Mouse (Mus musculus) myocyte (in vitro differentiated cells): Measurements from ENCODE around the gene Asns. TPM values are rescaled to one million over a fixed set of nuclear protein-coding genes. Genes with fewer than 3 reads are reported as not detected.

Experiments used
- H3K27me3 ChIP-seq: one replicate; pipeline ENCODE4 v1.6.1; 2011; ENCODE audit not compliant: control insufficient read depth, insufficient read depth, insufficient read length
- H3K36me3 ChIP-seq: one replicate; pipeline ENCODE4 v1.6.1; 2011; ENCODE audit not compliant: control insufficient read depth, insufficient read depth
- H3K4me2 ChIP-seq: one replicate; pipeline ENCODE4 v1.6.1; 2011; ENCODE audit warnings: low read depth, control low read depth
- H3K4me3 ChIP-seq: one replicate; pipeline ENCODE4 v1.5.1; 2011; ENCODE audit warnings: mild to moderate bottlenecking, control low read depth, moderate library complexity
- H3K79me2 ChIP-seq: one replicate; pipeline ENCODE4 v1.6.1; 2011; ENCODE audit not compliant: control insufficient read depth, insufficient read depth
- H3ac ChIP-seq: one replicate; pipeline ENCODE4 v1.6.1; 2011; ENCODE audit not compliant: control insufficient read depth, insufficient read length
- CEBPB ChIP-seq: IDR thresholded peaks from 2 replicates; pipeline ENCODE4 v1.6.1; 2011; ENCODE audit warnings: mild to moderate bottlenecking, moderate library complexity; ENCODE audit not compliant: poor library complexity, insufficient read depth, severe bottlenecking
- E2F4 ChIP-seq: IDR thresholded peaks from one replicate; pipeline ENCODE4 v1.6.1; 2011; ENCODE audit warnings: mild to moderate bottlenecking, control low read depth, moderate library complexity; ENCODE audit not compliant: insufficient read depth
- MAX ChIP-seq: IDR thresholded peaks from one replicate; pipeline ENCODE4 v1.6.1; 2011; ENCODE audit warnings: low read depth, mild to moderate bottlenecking, control low read depth
- MYOD1 ChIP-seq, 3 experiments: IDR thresholded peaks; one replicate each; pipeline ENCODE4 v1.6.1; 2011; ENCODE audit warnings: control low read depth in 2 of 3, low read depth in 2 of 3, mild to moderate bottlenecking in 2 of 3, moderate library complexity in 1 of 3; ENCODE audit not compliant: insufficient read length in 2 of 3, control insufficient read depth in 1 of 3
- MYOG ChIP-seq, 3 experiments: IDR thresholded peaks; one replicate each; pipeline ENCODE4 v1.6.1; 2011; ENCODE audit warnings: control low read depth in 2 of 3, low read depth in 2 of 3, mild to moderate bottlenecking in 2 of 3; ENCODE audit not compliant: insufficient read length in 2 of 3, control insufficient read depth in 1 of 3, insufficient read depth in 1 of 3
- POLR2A ChIP-seq: IDR thresholded peaks from one replicate; pipeline ENCODE4 v1.6.1; 2011; ENCODE audit warnings: low read depth, mild to moderate bottlenecking, control low read depth, moderate library complexity; ENCODE audit not compliant: insufficient read length
- POLR2AphosphoS2 ChIP-seq: IDR thresholded peaks from one replicate; pipeline ENCODE4 v1.6.1; 2011; ENCODE audit warnings: low read depth, control low read depth; ENCODE audit not compliant: insufficient read length
- REST ChIP-seq: IDR thresholded peaks from one replicate; pipeline ENCODE4 v1.6.1; 2011; ENCODE audit warnings: mild to moderate bottlenecking, control low read depth, moderate library complexity; ENCODE audit not compliant: insufficient read depth, insufficient read length
- SRF ChIP-seq: IDR thresholded peaks from one replicate; pipeline ENCODE4 v1.6.1; 2011; ENCODE audit warnings: low read depth; ENCODE audit not compliant: control insufficient read depth, insufficient read length
- TCF12 ChIP-seq: IDR thresholded peaks from one replicate; pipeline ENCODE4 v1.6.1; 2011; ENCODE audit warnings: mild to moderate bottlenecking, control low read depth; ENCODE audit not compliant: poor library complexity, insufficient read depth, severe bottlenecking
- TCF3 ChIP-seq: IDR thresholded peaks from one replicate; pipeline ENCODE4 v1.6.1; 2011; ENCODE audit warnings: low read depth, control low read depth; ENCODE audit not compliant: insufficient read length
- USF1 ChIP-seq: IDR thresholded peaks from one replicate; pipeline ENCODE4 v1.6.1; 2011; ENCODE audit warnings: low read depth, mild to moderate bottlenecking, control low read depth, moderate library complexity
- polyA plus RNA-seq: library from polyadenylated mRNA; unstranded; fragments of >200 nt; fragmentation: generic; extraction: Trizol; gene quantifications from one replicate; pipeline ENCODE4 v1.2.1, GENCODE M21; 2012; ENCODE audit warnings: missing spikeins

The Asns gene
- polyA plus RNA-seq, 1 experiment = 434 TPM

DNA sequence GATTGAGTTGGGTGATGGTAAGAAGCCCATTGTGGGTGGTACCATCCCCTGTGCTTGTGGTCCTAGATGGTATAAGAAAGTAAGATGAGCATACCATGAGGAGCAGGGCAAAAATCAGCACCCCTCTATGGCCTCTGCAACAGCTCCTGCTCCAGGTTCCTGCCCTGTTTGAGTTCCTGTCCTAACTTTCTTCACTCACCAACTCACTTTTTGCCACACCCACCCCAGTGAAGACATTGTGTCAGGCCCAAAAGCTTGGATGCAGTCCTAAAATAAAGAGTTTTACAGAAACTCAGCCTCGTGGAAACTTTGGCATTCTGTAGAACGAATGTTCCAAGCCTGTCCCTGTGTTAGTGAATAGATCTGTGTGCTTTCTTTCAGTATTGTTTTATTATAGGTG, 36.1 kb upstream of the Asns start:
- TF ChIP-seq USF1 (no peak), CEBPB (no peak), SRF (no peak), MYOG (IDR thresholded peaks at IDR 0.05; ENCODE audit: control insufficient read depth in 1 of 3, insufficient read depth in 1 of 3, insufficient read length in 2 of 3, low read depth in 2 of 3) (no peak), MYOD1 (IDR thresholded peaks at IDR 0.05; ENCODE audit: control insufficient read depth in 1 of 3, insufficient read length in 2 of 3, low read depth in 2 of 3) (no peak), MAX (no peak), POLR2AphosphoS2 (no peak), TCF12 (no peak), REST (no peak)
- Histone ChIP-seq H3ac (no peak overlapping the region), H3K4me2 (no peak overlapping the region), H3K79me2 (no peaks in the 10 kb centered on the region), H3K27me3 (no peaks in the 10 kb centered on the region), H3K4me3 (no peak overlapping the region), H3K36me3 (no peaks in the 10 kb centered on the region)

DNA sequence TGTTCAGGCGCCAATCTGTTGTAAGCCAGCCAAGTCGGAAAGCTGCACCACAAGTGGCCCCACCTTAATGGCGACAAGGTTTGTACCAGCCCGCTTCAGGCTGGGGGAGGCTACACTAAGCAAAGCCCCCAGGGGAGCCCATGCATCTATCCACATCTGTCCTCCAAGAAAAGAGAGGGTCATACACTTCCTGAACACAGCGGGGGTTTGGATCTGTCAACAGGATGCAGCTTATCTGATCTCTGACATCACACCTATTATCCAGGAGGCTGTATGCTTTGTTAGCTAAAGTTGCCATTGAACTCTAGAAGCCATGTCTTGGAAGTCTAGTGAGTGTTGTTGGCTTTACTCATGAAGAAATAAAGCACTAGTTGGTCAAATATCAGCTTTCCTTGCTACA, 35.2 kb upstream of the Asns start:
- Histone ChIP-seq H3ac (no peak overlapping the region), H3K4me3 (no peak overlapping the region), H3K27me3 (no peaks in the 10 kb centered on the region), H3K79me2 (no peaks in the 10 kb centered on the region), H3K36me3 (no peaks in the 10 kb centered on the region), H3K4me2 (no peak overlapping the region)
- TF ChIP-seq POLR2AphosphoS2 (no peak), E2F4 (no peak), CEBPB (no peak), MYOD1 (IDR thresholded peaks at IDR 0.05; ENCODE audit: control insufficient read depth in 1 of 3, insufficient read length in 2 of 3, low read depth in 2 of 3) (no peak), SRF (no peak), REST (no peak), USF1 (no peak), POLR2A (no peak), MAX (no peak), MYOG (IDR thresholded peaks at IDR 0.05; ENCODE audit: control insufficient read depth in 1 of 3, insufficient read depth in 1 of 3, insufficient read length in 2 of 3, low read depth in 2 of 3) (no peak), TCF12 (no peak), TCF3 (no peak)

GRCm38 (mm10) chr6:7716236-7716635, 23.2 kb upstream of the Asns start:
- no peak overlapping the region for H3ac ChIP-seq
- H3K79me2 ChIP-seq = no peaks in the 10 kb centered on the region
- H3K4me3 ChIP-seq = no peak overlapping the region
- TF ChIP-seq TCF3 = no peak
- no peak overlapping the region for H3K4me2 ChIP-seq
- no peaks in the 10 kb centered on the region for H3K27me3 ChIP-seq
- H3K36me3 ChIP-seq = no peaks in the 10 kb centered on the region

- TF ChIP-seq POLR2A = no peak
- no peak for TF ChIP-seq USF1
- TF ChIP-seq REST = no peak
- TF ChIP-seq MYOD1 (IDR thresholded peaks at IDR 0.05; ENCODE audit: control insufficient read depth in 1 of 3, insufficient read length in 2 of 3, low read depth in 2 of 3) = no peak
Observed at GRCm38 (mm10) chr6:7714230-7714629, 21.2 kb upstream of the Asns start.

GRCm38 (mm10) chr6:7711837-7712330, 18.8 kb upstream of the Asns start:
- Histone ChIP-seq H3K79me2 (no peaks in the 10 kb centered on the region), H3K36me3 (no peaks in the 10 kb centered on the region), H3K4me2 (no peak overlapping the region), H3K4me3 (no peak overlapping the region), H3K27me3 (no peaks in the 10 kb centered on the region), H3ac (no peak overlapping the region)
- TF ChIP-seq CEBPB (no peak), SRF (no peak), REST (no peak), POLR2A (no peak), POLR2AphosphoS2 (no peak), MYOD1 (IDR thresholded peaks at IDR 0.05; ENCODE audit: control insufficient read depth in 1 of 3, insufficient read length in 2 of 3, low read depth in 2 of 3) (no peak), USF1 (no peak), MAX (no peak), TCF12 (no peak), E2F4 (no peak), MYOG (IDR thresholded peaks at IDR 0.05; ENCODE audit: control insufficient read depth in 1 of 3, insufficient read depth in 1 of 3, insufficient read length in 2 of 3, low read depth in 2 of 3) (no peak), TCF3 (no peak)

More at GRCm38 (mm10) chr6:7714230-7714629, 21.2 kb upstream of the Asns start:
- Histone ChIP-seq H3K4me3 (no peak overlapping the region), H3K4me2 (no peak overlapping the region), H3K79me2 (no peaks in the 10 kb centered on the region), H3ac (no peak overlapping the region), H3K27me3 (no peaks in the 10 kb centered on the region), H3K36me3 (no peaks in the 10 kb centered on the region)

- Histone ChIP-seq H3K79me2 (no peaks in the 10 kb centered on the region), H3K4me3 (no peak overlapping the region), H3K36me3 (no peaks in the 10 kb centered on the region), H3ac (no peak overlapping the region), H3K4me2 (no peak overlapping the region), H3K27me3 (no peaks in the 10 kb centered on the region)
- TF ChIP-seq CEBPB (no peak), TCF3 (no peak), REST (no peak), USF1 (no peak), SRF (no peak), MYOD1 (IDR thresholded peaks at IDR 0.05; ENCODE audit: control insufficient read depth in 1 of 3, insufficient read length in 2 of 3, low read depth in 2 of 3) (no peak), POLR2AphosphoS2 (no peak), POLR2A (no peak), TCF12 (no peak), E2F4 (no peak), MAX (no peak), MYOG (IDR thresholded peaks at IDR 0.05; ENCODE audit: control insufficient read depth in 1 of 3, insufficient read depth in 1 of 3, insufficient read length in 2 of 3, low read depth in 2 of 3) (no peak)
Observed at GRCm38 (mm10) chr6:7708246-7708645, 15.2 kb upstream of the Asns start.
